Mouse (Mus musculus) liver, embryonic 14.5 days (tissue): ENCODE results near the gene Endou.

Experiments
- CTCF ChIP-seq: IDR thresholded peaks from 2 replicates; pipeline ENCODE4 v1.5.1; 2016; ENCODE audit warnings: antibody characterized with exemption, low read depth, control low read depth
- EP300 ChIP-seq: IDR thresholded peaks from 2 replicates; pipeline ENCODE4 v1.6.1; 2016; ENCODE audit warnings: antibody characterized with exemption, low read depth

GRCm38 (mm10) chr15:97666457-97666770, 64.7 kb downstream of the Endou start:
- TF ChIP-seq EP300 (no peak), CTCF (no peak)
